Mouse (Mus musculus): ENCODE measurements around the gene Fstl5. TPM values are rescaled to one million over a fixed set of nuclear protein-coding genes. Genes with fewer than 3 reads are reported as not detected.

Gene Fstl5
- polyA plus RNA-seq (2016; fragmentation: Nextera tagmentation; extraction: Ambion mirVana), result 1.9 and 5.7 TPM in 2 replicates

DNA sequence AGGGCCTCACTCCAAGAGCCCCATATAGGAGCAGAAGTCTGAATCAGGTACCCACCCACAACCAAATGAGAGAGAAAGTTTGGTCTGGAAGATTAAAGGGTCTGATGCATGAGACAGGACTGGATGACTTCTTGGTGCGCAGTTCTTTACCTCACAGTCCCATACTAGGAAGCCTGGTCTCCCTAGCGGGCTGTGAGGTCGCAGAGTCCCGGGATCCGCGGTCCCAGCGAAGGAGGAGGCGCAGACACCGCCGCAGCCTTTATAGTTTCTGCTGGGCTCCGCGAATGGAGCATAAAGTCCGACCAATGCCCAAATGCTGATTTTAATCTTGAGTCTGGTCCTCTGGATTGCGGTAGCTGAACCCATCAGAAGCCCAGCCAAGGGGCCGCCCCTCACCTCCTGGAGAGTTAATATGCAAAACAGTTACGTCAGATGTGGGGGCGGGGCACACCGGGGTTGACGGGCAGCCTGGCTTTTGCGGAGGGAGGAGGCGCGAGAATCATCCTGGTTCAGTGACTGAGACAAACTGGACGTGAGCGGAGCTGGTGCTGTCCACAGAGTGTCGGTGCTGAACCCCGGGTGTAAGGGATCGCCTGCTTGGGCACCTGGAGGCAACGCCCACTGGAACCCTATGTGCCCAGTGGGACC lies at the start of gene Fstl5:
Gene Fstl5, plus strand, starts transcription at position 211 of the 648 bp plus-strand sequence.
- no peaks in the 10 kb centered on the region for H3K27me3 ChIP-seq (ENCODE audit: low read depth, poor library complexity, severe bottlenecking)
- no peaks in the 10 kb centered on the region for H3K9me3 ChIP-seq (replicated peaks)
- peak; percentile 89 for DNase-seq (ENCODE audit: low spot score)
- 0 out of 2 replicates have a peak, but pooled peaks cover 6% of the 10 kb centered on the region for H3K4me1 ChIP-seq
- peak within 1 kb of the TSS; percentile 61 for H3K4me3 ChIP-seq
- no peaks in the 10 kb centered on the region for H3K36me3 ChIP-seq
- H3K27ac ChIP-seq (replicated peaks), result peak within 1 kb of the TSS; percentile 68
- 2% methylated on average over 28 of the region's 28 CpGs for WGBS

DNA sequence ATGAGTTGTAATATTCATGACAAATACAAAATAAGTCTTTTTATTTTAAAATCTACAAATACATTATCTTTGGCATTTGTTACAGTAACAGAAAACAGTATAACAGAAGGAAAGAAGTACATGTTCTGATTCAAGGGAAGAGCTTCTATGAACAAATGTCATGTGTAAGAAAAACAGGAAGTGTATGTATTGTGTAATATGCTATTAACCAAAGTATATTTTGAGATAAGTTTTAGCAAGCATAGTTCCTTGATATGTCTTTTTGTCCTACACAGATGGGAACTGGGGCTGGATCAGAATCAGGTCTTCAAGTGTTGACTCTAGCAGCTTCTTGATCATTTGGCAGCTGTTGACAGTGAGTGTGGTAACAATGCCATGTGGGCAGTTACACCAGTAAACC lies 48.5 kb upstream of the Fstl5 start:
- Histone ChIP-seq H3K27me3 (ENCODE audit: low read depth, poor library complexity, severe bottlenecking) (no peaks in the 10 kb centered on the region), H3K9me3 (replicated peaks) (no peaks in the 10 kb centered on the region), H3K27ac (replicated peaks) (no peak overlapping the region), H3K4me1 (no peaks in the 10 kb centered on the region), H3K4me3 (no peak overlapping the region), H3K36me3 (no peaks in the 10 kb centered on the region)
- DNase-seq (ENCODE audit: low spot score), result no peak

DNA sequence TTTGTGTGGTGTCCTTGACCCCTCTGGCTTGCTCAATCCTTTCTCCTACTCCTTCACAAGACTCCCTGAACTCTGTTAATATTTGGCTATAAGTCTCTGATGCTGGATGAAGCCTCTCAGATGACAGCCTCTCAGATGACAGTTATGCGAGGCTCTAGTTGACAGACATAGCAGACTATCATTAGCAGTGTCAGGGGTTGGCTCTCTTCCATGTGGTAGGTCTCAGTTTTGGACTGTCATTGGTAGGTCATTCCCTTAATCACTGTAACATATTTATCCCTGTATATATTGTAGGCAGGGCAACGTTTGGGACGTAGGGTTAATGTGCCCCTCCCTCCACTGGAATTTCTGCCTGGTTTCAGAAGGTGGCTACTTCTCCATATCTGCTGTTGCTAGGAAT lies 22.9 kb upstream of the Fstl5 start:
- no peaks in the 10 kb centered on the region for H3K36me3 ChIP-seq
- 91% methylated on average over 3 of the region's 3 CpGs for WGBS
- DNase-seq (ENCODE audit: low spot score), result no peak
- H3K27ac ChIP-seq (replicated peaks), result no peak overlapping the region
- no peaks in the 10 kb centered on the region for H3K27me3 ChIP-seq (ENCODE audit: low read depth, poor library complexity, severe bottlenecking)
- H3K4me1 ChIP-seq, result no peaks in the 10 kb centered on the region
- no peaks in the 10 kb centered on the region for H3K9me3 ChIP-seq (replicated peaks)
- H3K4me3 ChIP-seq, result no peak overlapping the region

DNA sequence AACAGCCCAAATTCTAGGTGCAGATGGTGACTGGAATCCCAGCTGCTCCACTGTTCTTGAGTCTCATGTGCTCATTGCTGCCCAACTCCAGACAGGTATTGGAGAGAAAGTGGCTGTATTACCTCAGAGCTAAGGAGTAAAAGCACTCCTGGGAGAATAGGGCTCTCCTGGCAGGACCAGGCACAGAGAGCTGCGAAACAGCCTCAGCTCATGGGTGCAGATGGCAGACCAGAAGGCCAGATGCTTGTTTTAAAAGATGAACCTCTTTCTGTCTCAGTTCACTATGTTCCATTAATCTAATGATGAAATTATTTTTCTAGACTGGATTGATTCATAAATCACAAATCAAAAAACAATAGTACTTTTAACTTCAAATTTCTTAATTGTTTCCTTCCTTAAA lies 12.1 kb upstream of the Fstl5 start:
- Histone ChIP-seq H3K27ac (replicated peaks) (no peak overlapping the region), H3K4me1 (no peaks in the 10 kb centered on the region), H3K4me3 (no peak overlapping the region), H3K36me3 (no peaks in the 10 kb centered on the region), H3K9me3 (replicated peaks) (no peaks in the 10 kb centered on the region), H3K27me3 (ENCODE audit: low read depth, poor library complexity, severe bottlenecking) (no peaks in the 10 kb centered on the region)
- 87% methylated on average over 1 of the region's 1 CpGs for WGBS
- no peak for DNase-seq (ENCODE audit: low spot score)

DNA sequence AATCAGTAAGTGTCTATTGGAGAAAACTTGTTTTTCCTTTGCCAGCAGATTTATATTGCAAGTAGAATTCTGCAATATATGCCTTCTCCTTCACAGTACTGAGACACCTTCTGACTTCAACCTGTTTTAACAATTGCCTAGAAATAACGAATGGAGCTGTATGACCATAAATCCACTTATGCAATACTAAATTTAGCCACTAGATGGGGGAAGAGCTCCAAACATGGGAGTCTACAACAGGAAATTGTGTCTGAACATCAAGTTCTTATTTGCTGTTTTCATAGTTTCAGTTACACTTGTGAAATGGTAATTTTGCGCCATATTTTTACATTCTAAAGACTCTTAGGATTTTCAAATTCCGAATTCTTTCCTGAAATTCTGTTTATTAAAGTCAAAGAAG lies 6.2 kb upstream of the Fstl5 start:
- WGBS, result 5% methylated on average over 3 of the region's 3 CpGs

DNA sequence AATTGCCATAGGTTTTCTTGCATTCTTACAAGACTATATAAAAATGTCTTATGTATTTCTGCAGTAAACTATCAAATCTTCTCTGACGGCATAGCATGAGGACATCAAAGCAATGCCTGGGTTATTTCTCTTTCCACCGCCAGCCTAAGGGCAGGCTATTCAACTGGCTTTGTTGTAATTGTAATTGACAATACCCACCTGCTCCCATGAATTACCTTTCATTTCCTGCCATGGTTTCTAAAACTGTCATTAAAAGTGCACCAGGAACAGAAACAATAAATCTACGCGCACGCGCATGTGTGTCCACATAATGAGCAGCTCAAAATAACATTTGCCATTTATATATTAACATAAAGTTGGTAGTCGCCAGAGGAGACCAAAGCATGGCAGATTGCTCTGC lies 1.2 kb upstream of the Fstl5 start:
- no peaks in the 10 kb centered on the region for H3K27me3 ChIP-seq (ENCODE audit: low read depth, poor library complexity, severe bottlenecking)
- no peak overlapping the region for H3K4me3 ChIP-seq
- no peaks in the 10 kb centered on the region for H3K9me3 ChIP-seq (replicated peaks)
- H3K36me3 ChIP-seq, result no peaks in the 10 kb centered on the region
- 90% methylated on average over 7 of the region's 7 CpGs for WGBS
- 0 out of 2 replicates have a peak, but pooled peaks cover 6% of the 10 kb centered on the region for H3K4me1 ChIP-seq
- no peak for DNase-seq (ENCODE audit: low spot score)
- H3K27ac ChIP-seq (replicated peaks), result no peak overlapping the region

More for the DNA sequence above, 6.2 kb upstream of the Fstl5 start:
- H3K4me3 ChIP-seq, result no peak overlapping the region
- H3K9me3 ChIP-seq (replicated peaks), result no peaks in the 10 kb centered on the region
- H3K27me3 ChIP-seq (ENCODE audit: low read depth, poor library complexity, severe bottlenecking), result no peaks in the 10 kb centered on the region
- H3K4me1 ChIP-seq, result no peaks in the 10 kb centered on the region
- DNase-seq (ENCODE audit: low spot score), result no peak
- no peak overlapping the region for H3K27ac ChIP-seq (replicated peaks)
- H3K36me3 ChIP-seq, result no peaks in the 10 kb centered on the region

DNA sequence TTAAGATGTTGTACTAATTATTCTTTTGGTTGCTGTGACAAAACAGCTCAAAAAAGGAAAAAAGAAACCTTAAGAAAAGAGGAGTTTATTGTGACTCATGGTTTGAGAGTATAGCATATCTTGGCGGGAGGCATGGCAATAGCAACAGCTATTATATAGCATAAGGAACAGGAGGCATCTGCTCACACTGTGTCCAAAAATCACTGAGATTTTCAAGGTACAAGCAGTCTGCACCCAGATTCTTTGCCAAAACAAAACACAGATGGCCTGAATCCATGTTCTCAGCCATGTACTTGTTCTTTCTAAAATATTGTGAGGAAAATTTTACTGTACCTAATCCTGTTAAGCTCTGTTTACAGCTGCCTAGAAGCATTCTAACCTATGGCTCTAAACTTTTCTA lies 66.4 kb downstream of the Fstl5 start:
- Histone ChIP-seq H3K27me3 (ENCODE audit: low read depth, poor library complexity, severe bottlenecking) (no peaks in the 10 kb centered on the region), H3K27ac (replicated peaks) (no peak overlapping the region), H3K9me3 (replicated peaks) (no peaks in the 10 kb centered on the region), H3K36me3 (no peaks in the 10 kb centered on the region), H3K4me3 (no peak overlapping the region), H3K4me1 (no peaks in the 10 kb centered on the region)
- DNase-seq (ENCODE audit: low spot score), result no peak
- WGBS, result 93% methylated on average over 1 of the region's 1 CpGs

DNA sequence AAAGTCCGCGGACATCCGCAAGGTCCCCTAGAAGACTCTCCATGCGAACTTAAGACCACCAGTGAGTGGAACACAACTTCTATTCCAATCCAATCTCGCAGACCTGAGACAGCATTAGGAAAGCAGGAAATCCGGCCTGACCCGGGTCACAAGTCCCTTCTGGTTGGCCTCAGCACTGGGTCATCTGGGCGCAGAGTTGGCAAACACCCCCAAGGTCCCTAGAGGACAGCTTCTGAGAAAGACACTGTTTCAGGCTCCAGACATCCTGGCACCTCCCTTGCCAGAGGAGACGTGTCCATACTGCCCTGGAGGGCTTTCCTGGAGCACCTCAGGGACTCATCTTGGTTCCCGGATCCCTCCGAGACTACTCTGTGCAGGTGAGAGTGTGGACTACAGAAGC lies 73.8 kb downstream of the Fstl5 start:
- Histone ChIP-seq H3K36me3 (no peaks in the 10 kb centered on the region), H3K9me3 (replicated peaks) (0 out of 2 replicates have a peak, but pooled peaks cover 4% of the 10 kb centered on the region), H3K4me1 (no peaks in the 10 kb centered on the region), H3K27me3 (ENCODE audit: low read depth, poor library complexity, severe bottlenecking) (no peaks in the 10 kb centered on the region), H3K27ac (replicated peaks) (no peak overlapping the region), H3K4me3 (no peak overlapping the region)
- DNase-seq (ENCODE audit: low spot score), result no peak
- 92% methylated on average over 11 of the region's 11 CpGs for WGBS

DNA sequence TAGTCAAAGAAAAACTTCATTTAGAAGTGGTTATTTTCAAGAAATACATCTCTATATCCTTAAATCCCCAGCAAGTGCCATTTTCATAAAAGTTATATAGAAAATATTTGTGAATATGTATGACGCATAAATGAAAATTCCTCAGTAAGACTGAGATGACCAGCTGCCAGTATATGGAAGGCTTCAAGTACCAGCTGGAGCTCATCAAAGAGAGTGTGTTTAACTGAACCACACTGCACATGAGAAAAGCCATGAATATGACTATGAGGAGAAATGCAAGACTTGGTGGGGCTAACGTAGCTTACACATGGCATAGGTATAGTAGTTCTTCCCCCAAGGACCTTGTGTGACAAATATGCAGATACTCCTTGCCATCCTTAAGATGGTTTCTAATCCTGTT lies 164.8 kb downstream of the Fstl5 start:
- no peak for DNase-seq (ENCODE audit: low spot score)
- Histone ChIP-seq H3K36me3 (no peaks in the 10 kb centered on the region), H3K27me3 (ENCODE audit: low read depth, poor library complexity, severe bottlenecking) (no peaks in the 10 kb centered on the region), H3K4me1 (no peaks in the 10 kb centered on the region), H3K4me3 (no peak overlapping the region), H3K27ac (replicated peaks) (no peak overlapping the region), H3K9me3 (replicated peaks) (no peaks in the 10 kb centered on the region)
- 89% methylated on average over 2 of the region's 2 CpGs for WGBS

DNA sequence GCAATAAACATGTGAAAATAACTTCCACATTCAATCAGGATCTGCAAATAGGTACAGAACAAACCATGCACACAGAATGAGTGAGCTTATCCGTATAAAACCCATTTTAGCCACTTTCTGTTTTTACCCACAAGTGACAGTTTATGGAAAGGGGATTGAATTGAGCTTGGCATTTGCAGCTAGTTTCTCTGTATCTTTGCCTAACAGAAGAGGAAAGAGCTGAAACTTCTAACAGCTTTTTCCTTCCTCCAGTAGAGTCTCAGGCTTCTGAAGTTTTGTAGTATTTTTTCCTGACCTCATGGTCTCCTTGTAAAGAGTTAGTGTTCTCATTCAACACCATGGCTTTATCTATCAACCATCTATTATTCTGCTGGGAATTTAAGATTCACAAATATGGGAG lies 177.3 kb downstream of the Fstl5 start:
- no peak for DNase-seq (ENCODE audit: low spot score)
- no peaks in the 10 kb centered on the region for H3K9me3 ChIP-seq (replicated peaks)
- H3K36me3 ChIP-seq, result no peaks in the 10 kb centered on the region
- no peaks in the 10 kb centered on the region for H3K4me1 ChIP-seq
- 89% methylated on average over 1 of the region's 1 CpGs for WGBS
- no peak overlapping the region for H3K27ac ChIP-seq (replicated peaks)
- H3K27me3 ChIP-seq (ENCODE audit: low read depth, poor library complexity, severe bottlenecking), result no peaks in the 10 kb centered on the region
- no peak overlapping the region for H3K4me3 ChIP-seq

DNA sequence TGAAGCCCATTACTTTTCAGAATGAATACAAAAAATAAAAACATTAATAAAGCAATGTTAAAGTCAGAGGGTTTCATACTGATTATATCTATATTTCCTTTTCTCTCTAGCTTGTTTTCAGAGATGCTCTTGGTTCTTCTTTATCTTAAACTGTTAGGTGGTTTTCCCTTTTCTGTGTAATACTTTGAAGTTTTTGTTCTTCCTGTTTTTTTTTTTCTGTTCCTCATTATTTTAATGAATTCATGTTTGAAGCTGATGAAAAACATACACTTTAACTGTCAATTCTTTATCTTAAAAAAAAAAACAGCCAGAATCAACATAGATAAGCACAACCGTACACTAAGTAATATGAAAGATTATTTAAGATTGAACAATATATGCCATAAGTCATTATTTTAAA lies 218.9 kb downstream of the Fstl5 start:
- WGBS, result 93% methylated on average over 1 of the region's 1 CpGs
- Histone ChIP-seq H3K27me3 (ENCODE audit: low read depth, poor library complexity, severe bottlenecking) (no peaks in the 10 kb centered on the region), H3K9me3 (replicated peaks) (no peaks in the 10 kb centered on the region), H3K36me3 (no peaks in the 10 kb centered on the region), H3K4me1 (peaks cover 4% of the 10 kb centered on the region; the same call in 1 of the 2 replicates), H3K27ac (replicated peaks) (no peak overlapping the region), H3K4me3 (no peak overlapping the region)
- no peak for DNase-seq (ENCODE audit: low spot score)

DNA sequence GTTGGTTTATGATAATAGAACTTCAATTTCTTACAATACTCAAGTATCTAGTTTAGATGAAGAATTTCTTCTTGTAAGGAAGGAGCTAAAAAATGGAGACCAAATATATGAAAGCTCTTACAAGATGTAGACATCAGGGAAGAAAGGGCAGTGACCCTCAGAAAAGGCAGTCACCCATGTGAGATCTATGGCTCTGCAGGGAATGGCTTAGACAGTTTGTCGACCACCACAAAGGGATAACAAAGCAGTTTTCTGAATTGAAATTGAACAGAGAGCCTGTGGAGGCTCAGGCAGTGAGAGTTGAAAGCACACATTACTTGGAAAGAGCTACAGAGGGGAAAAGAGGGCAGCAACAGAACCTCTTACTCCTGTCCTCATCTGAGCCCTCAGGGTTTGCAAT lies 220.3 kb downstream of the Fstl5 start:
- H3K4me1 ChIP-seq, result peaks cover 4% of the 10 kb centered on the region; the same call in 1 of the 2 replicates
- DNase-seq (ENCODE audit: low spot score), result peak; percentile 15
- H3K9me3 ChIP-seq (replicated peaks), result no peaks in the 10 kb centered on the region
- no peaks in the 10 kb centered on the region for H3K27me3 ChIP-seq (ENCODE audit: low read depth, poor library complexity, severe bottlenecking)
- no peaks in the 10 kb centered on the region for H3K36me3 ChIP-seq
- no peak overlapping the region for H3K4me3 ChIP-seq
- WGBS, result 6% methylated on average over 1 of the region's 1 CpGs
- H3K27ac ChIP-seq (replicated peaks), result no peak overlapping the region; the same call in 1 of the 2 replicates

DNA sequence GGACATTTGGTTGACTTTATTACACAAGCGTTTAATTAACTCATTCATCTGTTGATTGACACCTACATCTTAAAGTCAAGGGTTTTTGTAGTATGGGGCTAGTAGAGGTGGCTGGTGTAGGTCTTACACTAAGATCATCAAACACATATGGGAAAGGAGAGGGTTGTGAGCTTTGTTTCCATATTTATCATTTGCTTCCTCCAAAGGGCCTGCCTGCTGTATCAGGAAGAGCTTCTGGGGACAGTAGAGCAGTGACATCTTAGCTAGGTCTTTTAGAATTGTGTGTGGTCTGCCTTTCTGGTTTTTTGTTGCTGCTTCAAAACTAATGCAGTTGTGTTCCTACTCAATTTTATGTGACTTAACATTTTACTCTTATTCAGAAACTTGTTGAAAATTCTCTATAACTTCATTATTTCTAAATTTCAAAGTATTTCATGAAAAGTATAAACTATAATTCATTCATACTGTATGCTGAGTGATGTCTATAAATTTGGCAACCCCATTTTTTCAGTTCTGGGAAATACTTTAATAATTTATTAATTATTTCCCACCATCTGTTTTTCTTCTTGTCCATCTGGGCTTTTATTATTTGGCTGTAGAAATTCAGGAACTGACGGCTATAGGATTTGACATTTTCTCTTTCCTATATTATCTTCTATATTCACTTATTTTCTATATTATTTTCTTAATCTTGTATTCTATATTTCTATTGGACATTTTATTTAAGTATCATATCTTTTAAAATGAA lies 227.1 kb downstream of the Fstl5 start:
- no peaks in the 10 kb centered on the region for H3K9me3 ChIP-seq (replicated peaks)
- no peak overlapping the region for H3K27ac ChIP-seq (replicated peaks)
- no peak for DNase-seq (ENCODE audit: low spot score)
- 93% methylated on average over 2 of the region's 2 CpGs for WGBS
- H3K4me3 ChIP-seq, result no peak overlapping the region
- H3K36me3 ChIP-seq, result no peaks in the 10 kb centered on the region
- no peaks in the 10 kb centered on the region for H3K4me1 ChIP-seq
- H3K27me3 ChIP-seq (ENCODE audit: low read depth, poor library complexity, severe bottlenecking), result no peaks in the 10 kb centered on the region

Data from midbrain, embryonic 10.5 days (tissue).